Mouse (Mus musculus): Measurements from ENCODE around the gene Dlgap1. TPM values are rescaled to one million over a fixed set of nuclear protein-coding genes. Genes with fewer than 3 reads are reported as not detected.
A peak's percentile ranks its signal among the peaks of the same experiment; 100 is the strongest.

Gene Dlgap1
- polyA plus RNA-seq, 1 experiment from 2014 or later, result 0.39 TPM

- ATAC-seq (replicated peaks; ENCODE audit: extremely low read depth, insufficient read depth, low FRiP score), result no peak
- no peak overlapping the region for H3K4me3 ChIP-seq (ENCODE audit: low read length)
- 92% methylated on average over 4 of the region's 4 CpGs for WGBS
- H3K4me2 ChIP-seq (ENCODE audit: low read depth, low read length), result no peak overlapping the region
- H3K27ac ChIP-seq (ENCODE audit: low read length), result no peak overlapping the region
- H3K9me3 ChIP-seq (replicated peaks; ENCODE audit: control insufficient read depth, low read length), result no peaks in the 10 kb centered on the region
- no peaks in the 10 kb centered on the region for H3K27me3 ChIP-seq (ENCODE audit: control insufficient read depth, insufficient read depth, low read length)
- peaks cover 15% of the 10 kb centered on the region; the same call in 1 of the 2 replicates for H3K36me3 ChIP-seq (ENCODE audit: control insufficient read depth, insufficient read depth)
- peaks cover 9% of the 10 kb centered on the region for H3K4me1 ChIP-seq (ENCODE audit: control insufficient read depth, insufficient read depth, low read length)
- no peak overlapping the region for H3K9ac ChIP-seq (ENCODE audit: low read length)
Measured at GRCm38 (mm10) chr17:70843252-70843651, 874.4 kb downstream of the Dlgap1 start.

DNA sequence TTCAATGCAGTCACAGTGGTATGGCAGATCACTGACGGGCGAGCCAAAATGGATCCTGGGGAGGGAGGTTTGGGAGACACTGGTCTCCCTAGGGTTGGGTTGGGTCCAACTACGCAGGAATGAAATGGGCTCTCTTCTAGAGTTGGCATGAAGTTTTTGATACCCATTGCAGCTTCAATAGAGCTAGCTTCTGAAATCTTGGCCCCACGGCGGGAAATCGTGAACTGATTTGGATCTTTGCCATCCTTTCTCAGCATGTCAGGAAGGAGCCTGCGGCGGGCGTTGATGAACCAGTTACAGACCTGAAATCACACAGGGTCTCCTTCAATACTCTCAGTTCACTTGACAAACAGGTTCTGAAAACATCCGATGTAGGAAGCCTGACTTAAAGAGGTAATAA is 876.1 kb downstream of the Dlgap1 start:
- H3K36me3 ChIP-seq (ENCODE audit: control insufficient read depth, insufficient read depth), result peaks cover 12% of the 10 kb centered on the region; the same call in 1 of the 2 replicates
- no peak overlapping the region for H3K4me2 ChIP-seq (ENCODE audit: low read depth, low read length)
- no peaks in the 10 kb centered on the region for H3K27me3 ChIP-seq (ENCODE audit: control insufficient read depth, insufficient read depth, low read length)
- H3K4me3 ChIP-seq (ENCODE audit: low read length), result no peak overlapping the region
- no peak overlapping the region for H3K27ac ChIP-seq (ENCODE audit: low read length)
- ATAC-seq (replicated peaks; ENCODE audit: extremely low read depth, insufficient read depth, low FRiP score), result no peak
- no peak overlapping the region for H3K9ac ChIP-seq (ENCODE audit: low read length)
- no peaks in the 10 kb centered on the region for H3K9me3 ChIP-seq (replicated peaks; ENCODE audit: control insufficient read depth, low read length)
- 47% methylated on average over 10 of the region's 10 CpGs for WGBS
- peaks cover 9% of the 10 kb centered on the region for H3K4me1 ChIP-seq (ENCODE audit: control insufficient read depth, insufficient read depth, low read length)

DNA sequence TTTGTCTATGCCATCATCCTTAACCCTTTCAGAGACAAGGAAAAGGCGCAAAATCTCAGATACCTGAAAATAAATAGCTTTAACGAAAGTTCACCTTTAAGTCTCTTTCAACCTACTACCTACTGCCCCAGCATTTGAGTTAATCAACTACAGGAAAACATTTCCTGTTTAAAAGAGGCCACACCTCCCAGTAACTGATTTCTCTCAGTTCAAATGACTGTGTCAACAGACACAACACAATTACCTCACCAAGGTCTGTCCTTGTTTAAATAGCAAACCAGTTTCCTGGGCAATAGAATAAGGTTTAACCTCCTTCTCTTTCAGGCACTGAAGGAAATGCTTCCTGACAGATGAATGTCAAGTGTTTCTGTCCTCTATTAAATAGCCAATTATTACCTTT is 876.7 kb downstream of the Dlgap1 start:
- no peak overlapping the region for H3K9ac ChIP-seq (ENCODE audit: low read length)
- WGBS, result 89% methylated on average over 2 of the region's 2 CpGs
- H3K4me2 ChIP-seq (ENCODE audit: low read depth, low read length), result no peak overlapping the region
- ATAC-seq (replicated peaks; ENCODE audit: extremely low read depth, insufficient read depth, low FRiP score), result no peak
- peaks cover 9% of the 10 kb centered on the region for H3K4me1 ChIP-seq (ENCODE audit: control insufficient read depth, insufficient read depth, low read length)
- H3K9me3 ChIP-seq (replicated peaks; ENCODE audit: control insufficient read depth, low read length), result no peaks in the 10 kb centered on the region
- no peak overlapping the region for H3K27ac ChIP-seq (ENCODE audit: low read length)
- H3K27me3 ChIP-seq (ENCODE audit: control insufficient read depth, insufficient read depth, low read length), result no peaks in the 10 kb centered on the region
- peaks cover 12% of the 10 kb centered on the region; the same call in 1 of the 2 replicates for H3K36me3 ChIP-seq (ENCODE audit: control insufficient read depth, insufficient read depth)
- no peak overlapping the region for H3K4me3 ChIP-seq (ENCODE audit: low read length)

GRCm38 (mm10) chr17:70846111-70846644 is 877.3 kb downstream of the Dlgap1 start:
- Histone ChIP-seq H3K9me3 (replicated peaks; ENCODE audit: control insufficient read depth, low read length) (no peaks in the 10 kb centered on the region), H3K27me3 (ENCODE audit: control insufficient read depth, insufficient read depth, low read length) (no peaks in the 10 kb centered on the region), H3K27ac (ENCODE audit: low read length) (no peak overlapping the region), H3K36me3 (ENCODE audit: control insufficient read depth, insufficient read depth) (peaks cover 12% of the 10 kb centered on the region; the same call in 1 of the 2 replicates), H3K9ac (ENCODE audit: low read length) (no peak overlapping the region), H3K4me2 (ENCODE audit: low read depth, low read length) (no peak overlapping the region), H3K4me1 (ENCODE audit: control insufficient read depth, insufficient read depth, low read length) (peaks cover 9% of the 10 kb centered on the region), H3K4me3 (ENCODE audit: low read length) (no peak overlapping the region)
- WGBS, result 54% methylated on average over 8 of the region's 8 CpGs
- no peak for ATAC-seq (replicated peaks; ENCODE audit: extremely low read depth, insufficient read depth, low FRiP score)

DNA sequence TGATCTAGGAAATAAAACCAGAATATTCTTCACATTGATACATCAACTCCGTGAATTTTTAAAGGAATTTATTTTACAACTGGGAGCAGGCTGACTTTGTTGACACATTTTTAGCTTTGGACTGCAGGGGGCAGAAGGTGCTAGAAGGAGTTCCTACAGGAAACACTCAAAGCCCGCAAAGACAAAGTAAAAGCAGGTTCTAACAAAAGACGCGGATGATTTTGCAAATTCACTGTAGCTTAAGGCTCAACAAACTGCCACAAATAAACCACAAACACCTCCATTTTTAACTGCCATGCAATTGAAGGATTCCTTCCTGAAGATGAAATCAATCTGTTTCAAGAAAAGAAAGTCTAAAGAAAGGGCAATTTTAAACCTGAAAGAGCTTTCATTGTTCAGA is 878.2 kb downstream of the Dlgap1 start:
- Histone ChIP-seq H3K9me3 (replicated peaks; ENCODE audit: control insufficient read depth, low read length) (no peaks in the 10 kb centered on the region), H3K27me3 (ENCODE audit: control insufficient read depth, insufficient read depth, low read length) (no peaks in the 10 kb centered on the region), H3K27ac (ENCODE audit: low read length) (no peak overlapping the region), H3K9ac (ENCODE audit: low read length) (0 out of 2 replicates have a peak overlapping the region, but pooled peaks have one; percentile 49), H3K4me1 (ENCODE audit: control insufficient read depth, insufficient read depth, low read length) (peaks cover 9% of the 10 kb centered on the region), H3K36me3 (ENCODE audit: control insufficient read depth, insufficient read depth) (peaks cover 10% of the 10 kb centered on the region; the same call in 1 of the 2 replicates), H3K4me3 (ENCODE audit: low read length) (peak overlapping the region; percentile 38), H3K4me2 (ENCODE audit: low read depth, low read length) (peak overlapping the region; percentile 63)
- WGBS, result 2% methylated on average over 4 of the region's 4 CpGs
- no peak for ATAC-seq (replicated peaks; ENCODE audit: extremely low read depth, insufficient read depth, low FRiP score)

GRCm38 (mm10) chr17:70847751-70848510 is 879.1 kb downstream of the Dlgap1 start:
- Histone ChIP-seq H3K9me3 (replicated peaks; ENCODE audit: control insufficient read depth, low read length) (no peaks in the 10 kb centered on the region), H3K4me3 (ENCODE audit: low read length) (peak overlapping the region; percentile 80), H3K36me3 (ENCODE audit: control insufficient read depth, insufficient read depth) (peaks cover 10% of the 10 kb centered on the region; the same call in 1 of the 2 replicates), H3K27me3 (ENCODE audit: control insufficient read depth, insufficient read depth, low read length) (no peaks in the 10 kb centered on the region), H3K4me2 (ENCODE audit: low read depth, low read length) (peak overlapping the region; percentile 99), H3K27ac (ENCODE audit: low read length) (peak overlapping the region; percentile 92), H3K9ac (ENCODE audit: low read length) (peak overlapping the region; percentile 79), H3K4me1 (ENCODE audit: control insufficient read depth, insufficient read depth, low read length) (peaks cover 9% of the 10 kb centered on the region)
- no peak for ATAC-seq (replicated peaks; ENCODE audit: extremely low read depth, insufficient read depth, low FRiP score)
- 3% methylated on average over 17 of the region's 17 CpGs for WGBS

GRCm38 (mm10) chr17:70848511-70849398 is 879.9 kb downstream of the Dlgap1 start:
- Histone ChIP-seq H3K4me2 (ENCODE audit: low read depth, low read length) (peak overlapping the region; percentile 99), H3K4me1 (ENCODE audit: control insufficient read depth, insufficient read depth, low read length) (peaks cover 10% of the 10 kb centered on the region), H3K9me3 (replicated peaks; ENCODE audit: control insufficient read depth, low read length) (no peaks in the 10 kb centered on the region), H3K27ac (ENCODE audit: low read length) (peak overlapping the region; percentile 92), H3K9ac (ENCODE audit: low read length) (peak overlapping the region; percentile 79), H3K27me3 (ENCODE audit: control insufficient read depth, insufficient read depth, low read length) (no peaks in the 10 kb centered on the region), H3K36me3 (ENCODE audit: control insufficient read depth, insufficient read depth) (peaks cover 7% of the 10 kb centered on the region; the same call in 1 of the 2 replicates), H3K4me3 (ENCODE audit: low read length) (peak overlapping the region; percentile 80)
- ATAC-seq (replicated peaks; ENCODE audit: extremely low read depth, insufficient read depth, low FRiP score), result peak; percentile 13
- WGBS, result 1% methylated on average over 23 of the region's 23 CpGs

- ATAC-seq (replicated peaks; ENCODE audit: extremely low read depth, insufficient read depth, low FRiP score), result no peak
Measured at GRCm38 (mm10) chr17:70849399-70850232, 880.7 kb downstream of the Dlgap1 start.

More at GRCm38 (mm10) chr17:70849399-70850232, 880.7 kb downstream of the Dlgap1 start:
- Histone ChIP-seq H3K4me3 (ENCODE audit: low read length) (peak overlapping the region; percentile 80), H3K27me3 (ENCODE audit: control insufficient read depth, insufficient read depth, low read length) (no peaks in the 10 kb centered on the region), H3K27ac (ENCODE audit: low read length) (peak overlapping the region; percentile 92), H3K36me3 (ENCODE audit: control insufficient read depth, insufficient read depth) (peaks cover 4% of the 10 kb centered on the region; the same call in 1 of the 2 replicates), H3K4me2 (ENCODE audit: low read depth, low read length) (peak overlapping the region; percentile 99), H3K9ac (ENCODE audit: low read length) (peak overlapping the region; percentile 79), H3K4me1 (ENCODE audit: control insufficient read depth, insufficient read depth, low read length) (peaks cover 14% of the 10 kb centered on the region), H3K9me3 (replicated peaks; ENCODE audit: control insufficient read depth, low read length) (no peaks in the 10 kb centered on the region)
- WGBS, result 0% methylated on average over 33 of the region's 33 CpGs
